Mouse (Mus musculus) CD8-positive naive resting alpha-beta T cell, adult 2 months (primary cell): ENCODE measurements at regions not wholly inside any gene's neighbourhood (a gene's known extent, or its start where the extent isn't known, plus 50 kb on each side); places are given as distances from the start of the nearest gene placed in this dataset.

Experiments used
- DNase-seq, 2 experiments: peaks; one replicate each; pipeline ENCODE4 v3.0.0; 2022; ENCODE audit warnings: low read depth in 2 of 2, low spot score in 2 of 2

DNA sequence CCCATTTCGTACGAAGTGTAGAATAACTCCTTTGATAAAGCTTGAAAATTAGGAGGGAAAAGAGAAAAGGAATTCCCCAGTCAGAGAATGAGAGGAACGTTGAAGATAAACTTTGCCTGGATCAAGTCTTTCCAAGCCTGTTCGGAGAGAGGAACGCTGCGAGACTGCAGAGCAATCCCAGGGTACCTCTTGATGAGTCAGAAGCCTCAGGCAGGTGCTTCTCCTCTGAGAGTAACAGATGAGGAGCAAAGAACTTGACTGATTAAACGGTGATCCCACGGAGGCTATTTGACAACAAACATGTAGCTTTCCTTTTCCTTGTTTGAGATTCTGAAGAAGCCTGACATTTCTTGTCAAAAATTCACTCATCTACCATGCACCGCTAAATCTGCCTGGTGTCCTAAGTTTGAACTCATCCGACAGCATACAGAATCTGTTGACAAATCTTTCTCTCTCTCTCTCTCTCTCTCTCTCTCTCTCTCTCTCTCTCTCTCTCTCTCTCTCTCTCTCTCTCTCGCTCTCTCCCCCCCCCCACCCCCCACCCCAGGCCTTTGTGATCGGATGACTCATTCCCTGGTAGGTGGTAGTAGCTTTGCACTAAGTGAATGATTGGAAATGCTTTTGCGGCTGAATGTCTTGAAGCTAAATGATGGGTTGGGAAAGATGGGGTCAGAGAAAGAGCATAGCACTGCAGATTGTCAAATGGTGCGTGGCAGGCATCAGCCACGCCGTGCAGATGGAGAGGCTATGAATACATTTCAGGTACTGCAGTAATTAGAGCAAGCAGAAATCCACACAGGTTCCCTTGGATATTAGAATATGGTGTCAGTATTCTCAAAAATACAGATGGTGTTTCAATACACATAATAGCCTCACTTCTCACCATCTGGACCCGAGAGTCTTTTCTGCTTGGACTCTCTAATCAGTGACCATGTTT is 496.1 kb upstream of the Atp2b1 start:
- no peak for DNase-seq

DNA sequence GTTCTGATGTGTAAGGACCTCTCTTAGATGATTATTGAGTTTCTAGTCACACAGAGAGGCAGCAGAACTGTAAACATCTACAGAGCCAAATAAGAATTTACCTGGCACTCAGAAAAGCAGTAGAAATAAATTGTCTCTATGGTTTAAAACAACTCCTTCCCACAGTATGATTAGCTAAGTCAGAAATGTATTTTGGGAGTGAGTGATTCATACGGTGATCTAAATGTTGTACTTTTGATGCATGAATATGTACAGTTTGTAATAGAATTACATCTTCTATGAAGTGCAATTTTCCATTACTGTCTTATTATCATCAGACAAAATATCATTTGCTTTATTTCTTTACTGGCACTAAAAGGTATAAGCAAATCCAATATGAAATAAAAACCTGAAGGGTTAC is 489.8 kb upstream of the Atp2b1 start:
- DNase-seq: no peak

- DNase-seq: no peak
Observed at GRCm38 (mm10) chr10:98434974-98435373, 479.2 kb upstream of the Atp2b1 start.

- DNase-seq: no peak
Observed at GRCm38 (mm10) chr10:98461538-98461937, 452.7 kb upstream of the Atp2b1 start.

DNA sequence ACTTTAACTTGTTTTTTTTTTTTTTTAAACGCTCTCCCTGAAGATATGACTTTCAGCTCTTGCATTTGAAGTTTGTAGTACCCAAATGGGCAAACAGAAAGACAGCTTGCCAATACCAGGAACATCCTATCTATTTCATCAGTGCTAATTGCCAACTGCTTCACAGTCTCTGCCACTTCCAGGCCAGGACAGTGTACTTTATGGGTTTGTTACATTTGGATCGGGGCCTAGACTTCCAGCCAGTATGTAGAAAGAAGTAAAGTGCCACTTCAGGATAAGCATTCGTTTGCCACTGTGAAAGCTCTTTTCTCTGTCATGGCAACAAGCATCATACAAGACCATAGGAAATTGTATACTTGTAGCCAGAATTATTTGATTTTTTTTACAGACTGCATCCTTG is 439.6 kb upstream of the Atp2b1 start:
- DNase-seq: no peak

- no peak for DNase-seq
Observed at GRCm38 (mm10) chr10:98485751-98486681, 428.2 kb upstream of the Atp2b1 start.

DNA sequence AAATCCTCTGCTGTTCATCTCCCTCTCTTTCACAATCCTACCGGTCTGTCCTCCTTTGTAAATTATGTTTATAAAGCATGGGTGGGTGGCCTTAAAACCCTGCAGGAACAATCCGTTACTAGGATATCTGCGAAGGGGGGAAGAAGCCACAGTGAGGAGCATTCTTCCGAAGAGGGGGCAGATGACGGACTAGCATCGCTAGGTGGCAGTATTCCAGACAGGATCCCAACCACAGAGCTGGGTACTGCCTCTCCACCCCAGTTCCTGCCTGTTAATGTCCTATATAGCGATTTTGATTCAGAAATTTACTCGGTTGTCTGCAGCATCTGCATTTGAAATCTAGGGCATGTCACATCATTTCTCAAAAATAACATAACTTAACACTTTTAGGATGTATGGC is 419.9 kb upstream of the Atp2b1 start:
- peak; percentile 42 to 53 for DNase-seq

DNA sequence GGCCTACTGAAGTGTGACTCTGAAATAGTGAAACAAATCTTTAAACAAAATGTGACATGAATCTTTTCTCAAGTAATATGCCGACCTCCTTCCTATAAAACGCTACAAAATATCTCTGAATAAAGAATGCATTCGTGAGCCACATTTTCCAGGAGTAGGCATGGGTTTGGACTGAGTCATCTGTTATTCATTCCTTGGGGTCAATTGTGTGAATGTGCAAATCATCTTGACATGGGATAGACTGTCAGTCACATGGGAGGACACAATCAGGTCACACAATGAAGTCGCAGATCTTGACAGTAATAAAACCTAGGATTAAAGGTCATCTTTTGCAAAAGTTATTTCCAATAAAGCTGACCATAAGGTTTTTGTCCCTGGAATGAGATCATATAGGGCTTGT is 418.0 kb upstream of the Atp2b1 start:
- DNase-seq: no peak

DNA sequence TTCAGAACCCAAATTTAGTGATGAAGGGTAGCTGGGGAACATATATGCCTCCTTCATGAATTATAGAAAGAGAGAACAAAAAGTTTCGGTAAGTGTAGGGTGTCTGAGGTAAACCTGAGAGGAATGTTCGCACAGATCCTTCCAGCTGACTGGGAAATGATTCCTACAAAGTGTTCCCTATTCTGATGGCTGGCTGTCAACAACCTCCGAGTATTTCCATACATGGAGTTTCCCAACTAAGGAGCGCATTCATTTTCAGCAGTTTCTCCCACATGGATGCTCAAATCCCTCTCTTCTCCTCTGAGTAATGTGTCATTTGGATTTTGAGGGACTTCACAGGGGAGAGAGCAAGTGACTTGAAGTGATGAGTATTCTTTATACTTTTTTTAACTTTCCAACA is 413.9 kb upstream of the Atp2b1 start:
- DNase-seq: no peak

DNA sequence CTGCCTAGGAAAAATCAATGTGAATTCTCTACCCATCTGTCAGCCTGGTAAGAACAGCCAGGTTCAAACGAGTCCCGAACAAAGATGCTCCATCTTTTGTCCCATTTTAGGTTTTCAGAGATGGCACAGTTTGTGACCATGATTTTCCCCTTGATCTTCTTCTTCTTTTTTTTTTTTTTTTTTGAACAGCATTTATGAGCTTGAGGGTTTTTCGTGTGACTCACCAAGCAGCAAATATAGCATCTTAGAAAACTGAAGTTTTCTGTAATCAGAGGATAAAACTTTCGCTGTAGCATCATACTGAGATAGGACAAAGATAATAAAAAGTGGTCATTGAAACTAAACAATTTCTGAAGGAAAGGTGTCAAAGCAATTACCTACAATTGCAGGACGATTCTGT is 412.6 kb upstream of the Atp2b1 start:
- no peak for DNase-seq

DNA sequence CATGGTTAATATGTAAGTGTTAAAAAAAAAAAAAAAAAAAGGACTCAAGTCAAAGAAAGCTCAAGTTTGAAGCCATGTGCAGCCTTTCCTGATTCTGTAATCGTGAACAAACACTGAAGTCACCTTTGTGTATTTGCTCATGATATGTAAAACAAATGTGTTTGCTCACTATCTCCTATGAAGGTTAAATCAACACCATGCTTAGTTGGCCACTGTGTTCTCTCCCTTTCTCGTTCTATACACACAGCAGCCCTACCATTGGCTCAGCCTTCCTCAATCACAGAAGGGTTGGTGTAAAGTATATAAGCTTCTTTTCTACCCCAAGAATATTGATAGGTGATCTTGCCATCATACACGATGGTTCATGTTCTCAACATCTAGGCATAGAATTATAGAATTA is 409.7 kb upstream of the Atp2b1 start:
- no peak for DNase-seq

- no peak for DNase-seq
Observed at GRCm38 (mm10) chr10:98508515-98509143, 405.6 kb upstream of the Atp2b1 start.

DNA sequence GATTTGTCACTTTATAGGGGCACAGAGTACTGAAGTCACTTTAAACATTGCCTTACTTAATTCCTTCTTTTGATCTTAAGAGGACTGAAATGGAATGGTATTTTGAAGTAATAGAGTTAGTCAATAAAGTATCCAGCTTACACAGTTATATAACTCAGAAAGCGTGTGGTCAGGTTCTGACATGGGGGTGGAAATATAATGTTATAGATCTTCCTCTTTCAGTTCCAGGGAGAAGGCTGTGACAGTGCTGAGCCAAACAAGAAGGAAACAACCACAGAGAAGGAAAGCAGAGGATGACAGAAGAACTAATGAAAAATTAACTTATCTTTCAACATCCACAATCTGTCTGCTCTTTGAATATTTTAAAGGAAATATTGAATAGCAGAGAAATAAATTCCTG is 399.4 kb upstream of the Atp2b1 start:
- DNase-seq: no peak

- no peak for DNase-seq
Observed at GRCm38 (mm10) chr10:98517609-98518008, 396.6 kb upstream of the Atp2b1 start.

DNA sequence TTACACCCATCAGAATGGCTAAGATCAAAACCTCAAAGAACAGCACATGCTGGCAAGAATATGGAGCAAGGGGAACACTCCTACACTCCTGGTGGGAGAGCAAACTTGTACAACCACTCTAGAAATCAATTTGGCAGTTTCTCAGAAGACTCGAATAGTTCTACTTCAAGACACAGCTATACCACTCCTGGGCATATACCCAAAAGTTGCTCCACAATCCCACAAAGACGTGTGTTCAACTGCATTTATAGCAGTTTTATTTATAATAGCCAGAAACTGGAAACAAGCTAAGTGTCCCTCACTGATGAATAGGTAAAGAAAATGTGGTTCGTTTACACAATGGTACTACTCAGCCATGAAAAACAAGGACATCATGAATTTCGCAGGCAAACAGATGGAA is 384.6 kb upstream of the Atp2b1 start:
- DNase-seq: no peak

GRCm38 (mm10) chr10:98531425-98531824 is 382.8 kb upstream of the Atp2b1 start:
- DNase-seq: no peak

- no peak for DNase-seq
Observed at GRCm38 (mm10) chr10:98538706-98539105, 375.5 kb upstream of the Atp2b1 start.

GRCm38 (mm10) chr10:98541062-98541461 is 373.1 kb upstream of the Atp2b1 start:
- DNase-seq: no peak

GRCm38 (mm10) chr10:98542072-98542471 is 372.1 kb upstream of the Atp2b1 start:
- DNase-seq: no peak

DNA sequence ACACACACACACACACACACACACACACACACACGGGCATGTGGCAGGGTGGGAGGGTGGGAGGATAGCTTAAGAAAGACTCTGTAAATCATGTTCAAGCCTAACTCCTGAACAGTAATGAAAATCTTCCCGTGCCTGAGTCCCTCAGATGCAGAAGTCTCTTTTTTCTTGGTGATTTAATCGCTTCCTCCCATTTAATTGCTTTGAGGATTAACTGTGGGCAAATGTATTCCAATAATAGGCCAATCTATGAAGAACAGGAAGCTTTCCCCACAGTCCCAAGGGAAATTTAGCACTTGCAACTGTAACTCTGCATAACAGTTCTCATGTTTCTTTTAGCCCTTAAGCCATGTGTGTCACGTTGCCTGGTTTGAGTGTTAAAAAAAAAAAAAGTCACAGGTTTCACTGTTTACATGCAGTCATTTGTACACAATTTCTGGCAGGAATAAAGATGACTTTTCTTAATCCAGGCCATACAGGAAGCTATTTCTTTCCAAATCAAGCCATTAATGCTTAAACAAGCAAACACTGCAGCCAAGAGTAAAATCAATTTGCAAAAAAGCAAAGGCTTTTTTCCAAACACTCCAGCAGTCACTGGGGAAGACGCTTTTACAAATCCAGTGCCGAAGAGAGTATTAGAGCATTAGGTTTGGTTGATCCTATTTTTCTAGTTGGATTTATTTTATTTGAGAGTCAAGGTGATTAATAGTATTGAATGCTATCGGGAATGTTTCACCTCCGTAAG is 370.8 kb upstream of the Atp2b1 start:
- no peak for DNase-seq

- no peak for DNase-seq
Observed at GRCm38 (mm10) chr10:98543998-98544349, 370.2 kb upstream of the Atp2b1 start.
